Mouse (Mus musculus) mature B cell (primary cell): ENCODE measurements around the gene L1td1.

Experiments used
- in situ Hi-C: fragments of 300-500 bp; cut with MboI; formaldehyde crosslinking; loops from 2 replicates; pipeline ENCODE4 v1.14.3; 2019

Gene L1td1

DNA sequence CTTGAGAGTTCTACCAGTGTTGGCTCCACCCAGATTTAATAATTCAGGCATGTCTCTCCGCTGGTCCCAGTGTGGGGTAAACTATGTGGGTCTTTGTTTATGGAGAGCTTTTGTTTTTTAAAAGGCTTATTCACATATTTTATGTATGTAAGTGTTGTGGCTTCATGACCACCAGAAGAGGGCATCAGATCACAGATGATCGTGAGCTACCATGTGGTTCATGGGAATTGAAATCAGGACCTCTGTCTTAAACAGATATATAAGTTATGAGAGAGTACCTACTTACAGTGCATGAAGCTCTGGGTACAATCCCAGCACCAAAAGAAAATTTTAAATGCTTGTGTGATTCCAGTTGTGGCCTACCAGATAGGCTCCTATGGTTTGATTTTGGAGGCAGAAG lies 13.2 kb downstream of the L1td1 start:
- in situ Hi-C loops, result no loop called here

DNA sequence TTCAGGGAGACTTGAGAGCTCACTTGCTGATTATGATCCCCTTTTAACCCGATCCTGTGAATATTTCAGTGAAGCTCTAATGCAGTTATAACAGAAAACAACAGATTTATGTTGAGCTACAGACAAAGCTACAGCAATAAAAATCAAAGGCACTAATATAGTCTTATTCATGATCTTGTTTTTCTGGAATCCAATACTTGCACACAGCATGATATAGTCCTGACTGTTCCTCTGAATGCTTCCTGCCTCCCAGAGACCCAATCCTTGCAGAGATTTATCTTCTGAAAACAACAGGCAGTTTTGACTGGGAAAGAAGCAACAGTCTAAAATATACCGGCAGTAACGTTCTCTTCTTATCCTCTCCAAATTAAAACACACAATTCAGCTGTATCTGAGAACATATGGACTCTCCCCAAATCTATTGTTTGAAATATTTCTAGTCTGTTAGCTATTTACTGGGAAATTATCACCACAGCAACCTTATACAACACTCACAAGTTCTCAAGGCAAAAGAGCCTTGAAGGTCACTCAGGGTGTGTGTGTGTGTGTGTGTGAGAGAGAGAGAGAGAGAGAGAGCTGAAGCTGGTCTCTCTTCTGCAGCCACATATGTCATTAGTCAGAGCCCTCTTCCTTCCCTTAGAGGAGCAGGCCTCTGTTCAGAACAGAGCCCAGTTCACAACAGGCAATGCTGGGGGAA lies 16.8 kb downstream of the L1td1 start:
- in situ Hi-C loops, result no loop called here

DNA sequence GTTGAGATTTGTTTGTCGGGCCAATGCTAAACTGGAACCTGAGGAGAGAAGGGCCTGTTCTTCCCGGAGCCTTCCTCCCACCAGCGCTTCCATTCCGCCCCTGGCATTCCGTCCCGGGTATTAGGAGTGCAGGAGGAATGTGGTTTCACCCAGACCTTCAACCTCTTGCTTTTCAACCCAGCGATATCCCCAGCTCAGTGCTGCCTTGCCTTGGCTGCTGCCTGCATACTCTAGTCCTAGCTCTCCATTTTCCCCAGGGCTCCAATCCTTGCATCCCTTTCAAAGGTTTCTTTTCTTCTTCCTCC lies 17.3 kb downstream of the L1td1 start:
- in situ Hi-C loops, result no loop called here

DNA sequence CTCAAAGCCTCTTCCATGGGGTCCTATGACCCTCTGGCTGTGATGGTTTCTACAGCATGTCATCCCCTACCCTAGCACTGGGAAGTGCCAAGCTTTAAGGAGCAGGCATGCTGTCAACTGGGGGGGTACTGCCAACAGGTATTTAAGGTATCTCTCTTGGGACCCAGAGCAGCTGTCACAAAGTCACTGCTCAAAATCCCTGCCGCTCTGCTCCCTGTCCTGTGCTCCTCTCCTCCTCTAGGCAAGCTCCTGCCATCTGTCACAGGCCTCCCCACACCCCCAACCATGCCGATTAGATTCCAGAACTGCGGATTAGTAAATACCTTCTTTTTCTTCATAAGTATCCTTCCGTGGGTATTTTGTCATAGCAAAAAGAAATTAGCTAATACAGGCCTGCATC lies 27.9 kb downstream of the L1td1 start:
- in situ Hi-C loops, result no loop called here

DNA sequence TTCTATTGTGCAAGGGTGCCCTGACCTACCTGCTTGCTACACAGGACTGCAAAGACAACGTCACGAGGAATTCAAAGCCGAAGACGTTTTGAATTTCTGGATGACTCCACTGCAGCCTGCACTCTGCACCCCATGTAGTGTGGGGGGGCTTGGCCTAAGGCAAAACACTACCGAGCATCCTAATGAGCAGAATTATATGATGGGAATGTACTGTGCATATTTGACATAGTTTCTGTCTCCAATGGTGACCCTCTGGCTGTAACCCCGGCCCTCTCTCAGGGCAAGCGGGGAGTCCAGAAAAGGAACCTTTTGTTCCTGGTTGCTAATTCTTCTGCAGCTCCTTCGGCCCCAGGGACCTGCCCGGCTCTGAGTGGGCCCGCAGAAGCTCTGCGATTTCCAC lies 29.6 kb downstream of the L1td1 start:
- in situ Hi-C loops, result no loop called here

DNA sequence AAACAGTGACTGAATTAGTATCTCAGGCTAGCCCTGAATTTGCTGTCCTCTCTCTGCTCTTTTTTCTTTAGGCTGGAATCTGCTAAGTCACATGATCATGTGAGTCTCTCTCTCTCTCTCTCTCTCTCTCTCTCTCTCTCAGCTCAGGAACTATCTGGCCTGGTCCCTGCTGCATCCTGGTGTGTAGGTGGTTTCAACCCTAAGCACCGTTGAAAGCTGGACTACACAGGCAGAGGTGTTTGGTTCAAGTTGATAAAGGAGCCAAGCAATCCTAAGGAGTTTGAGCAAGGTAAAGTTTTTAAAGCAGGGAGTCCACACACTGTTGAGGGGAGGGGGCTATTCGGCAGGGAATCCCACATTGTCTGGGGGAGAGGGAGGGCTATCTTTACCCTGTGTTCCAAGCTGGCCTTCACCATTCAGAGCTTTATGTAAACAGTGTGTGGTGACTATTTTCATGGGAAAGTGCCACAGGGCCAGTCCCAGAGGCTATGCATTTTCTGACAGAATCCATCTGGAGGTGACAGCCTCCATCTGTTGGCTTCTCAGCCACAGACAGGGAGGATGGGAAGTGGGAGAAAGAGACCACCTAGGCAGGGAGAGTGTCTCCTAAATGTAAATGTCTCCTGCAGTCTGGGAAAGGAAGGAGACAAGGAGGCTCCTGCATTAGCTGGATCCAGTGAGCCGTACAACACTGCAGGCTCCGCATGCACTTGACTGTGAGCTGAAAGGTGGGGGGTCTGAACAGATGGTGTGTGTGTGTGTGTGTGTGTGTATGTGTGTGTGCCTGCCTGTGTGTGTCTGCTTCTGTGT lies 31.7 kb downstream of the L1td1 start:
- in situ Hi-C loops, result no loop called here

DNA sequence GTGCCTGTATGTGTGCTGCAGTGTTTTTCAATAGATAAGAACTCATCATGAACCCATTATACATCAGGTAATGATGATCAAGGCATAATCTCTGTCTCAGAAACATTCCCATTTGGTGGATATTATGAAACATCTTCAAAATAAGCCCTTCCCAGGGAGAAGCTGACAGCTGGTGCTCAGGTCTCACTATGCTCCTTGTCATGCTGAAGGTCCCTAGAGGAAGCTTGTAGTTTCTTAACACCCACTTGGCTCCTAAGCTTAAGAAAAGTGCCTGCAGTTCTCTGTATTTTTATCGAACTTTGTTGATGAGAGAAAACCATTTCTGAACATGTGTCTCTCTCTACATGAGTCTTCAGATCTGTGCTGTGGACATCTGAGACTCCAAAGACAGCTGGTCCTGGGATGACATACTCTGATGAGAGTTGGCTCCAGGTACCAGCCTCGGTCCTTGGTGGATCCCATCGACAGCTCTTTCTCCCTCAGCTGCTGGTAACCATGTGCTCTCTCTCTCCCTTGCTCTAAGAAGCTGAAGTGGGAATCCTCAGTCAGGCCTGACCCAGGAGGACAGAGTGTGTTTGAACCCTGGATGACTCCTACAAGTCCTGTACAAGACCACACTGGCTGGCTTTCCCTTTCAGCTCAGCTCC lies 32.5 kb downstream of the L1td1 start:
- in situ Hi-C loops, result no loop called here

DNA sequence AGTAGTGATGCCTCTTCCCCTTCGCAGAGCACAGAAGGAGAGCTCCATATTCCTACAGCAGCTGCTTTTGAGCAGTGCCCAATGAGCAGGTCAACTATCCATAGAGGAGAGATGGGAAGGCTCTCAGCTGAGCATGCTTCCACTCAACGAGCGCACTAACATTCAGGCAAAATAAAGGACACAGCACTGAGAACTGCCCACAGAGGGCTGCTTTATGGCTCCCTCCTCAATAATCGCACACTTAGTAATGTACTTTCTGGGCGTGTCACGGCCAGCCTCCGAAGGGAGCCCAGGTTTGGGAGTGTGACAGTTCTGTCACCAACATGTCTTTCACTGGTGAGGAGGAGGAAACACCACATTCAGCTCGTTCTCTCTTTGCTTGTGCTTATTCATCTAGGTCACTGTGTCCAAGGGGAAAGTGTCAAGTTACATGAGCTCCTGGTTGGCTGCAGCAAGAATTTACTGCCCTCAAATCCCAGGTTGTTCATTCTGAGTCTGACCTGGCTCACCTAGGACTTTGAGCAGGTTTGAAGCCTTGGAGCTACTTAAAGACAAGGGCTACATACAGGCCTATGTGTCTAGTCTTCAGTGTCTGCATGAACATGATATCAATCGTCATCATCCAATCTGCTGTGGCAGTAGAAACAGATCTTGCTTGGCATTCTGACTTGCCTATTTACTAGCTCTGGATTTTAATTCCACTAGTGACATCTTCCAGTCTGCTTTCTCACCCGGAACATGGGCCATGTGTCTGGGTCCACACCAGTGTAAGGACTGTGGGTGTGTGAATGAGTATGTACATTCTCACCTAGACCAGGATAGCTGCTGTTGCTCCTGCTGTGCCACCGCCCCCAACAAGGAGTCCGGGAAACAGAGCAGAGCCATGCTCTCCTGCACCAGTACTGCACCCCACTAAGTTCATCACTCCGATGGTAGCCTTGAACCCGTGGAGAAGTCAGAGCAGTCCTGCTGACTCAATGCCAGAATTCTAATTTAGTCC lies 40.9 kb downstream of the L1td1 start:
- in situ Hi-C loops, result no loop called here

DNA sequence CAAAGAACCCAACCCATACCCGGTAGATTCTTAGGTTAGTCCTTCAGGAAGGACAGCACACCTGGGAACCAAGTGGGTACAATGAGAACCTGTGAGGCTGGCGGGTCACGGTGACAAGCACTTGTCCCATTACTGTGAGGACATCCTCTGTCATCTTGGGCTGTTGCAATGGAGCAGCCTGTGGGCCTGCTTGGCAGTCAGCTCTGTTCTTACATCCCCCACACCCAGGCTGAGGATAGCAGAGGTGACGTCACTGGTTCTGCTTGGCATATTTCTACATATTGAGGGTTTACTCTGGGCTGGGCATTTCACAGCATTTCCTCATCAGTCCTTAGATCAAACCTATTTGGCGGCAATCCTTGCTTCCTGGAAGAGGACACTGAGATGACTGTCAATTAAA lies 47.3 kb downstream of the L1td1 start:
- in situ Hi-C loops, result no loop called here

DNA sequence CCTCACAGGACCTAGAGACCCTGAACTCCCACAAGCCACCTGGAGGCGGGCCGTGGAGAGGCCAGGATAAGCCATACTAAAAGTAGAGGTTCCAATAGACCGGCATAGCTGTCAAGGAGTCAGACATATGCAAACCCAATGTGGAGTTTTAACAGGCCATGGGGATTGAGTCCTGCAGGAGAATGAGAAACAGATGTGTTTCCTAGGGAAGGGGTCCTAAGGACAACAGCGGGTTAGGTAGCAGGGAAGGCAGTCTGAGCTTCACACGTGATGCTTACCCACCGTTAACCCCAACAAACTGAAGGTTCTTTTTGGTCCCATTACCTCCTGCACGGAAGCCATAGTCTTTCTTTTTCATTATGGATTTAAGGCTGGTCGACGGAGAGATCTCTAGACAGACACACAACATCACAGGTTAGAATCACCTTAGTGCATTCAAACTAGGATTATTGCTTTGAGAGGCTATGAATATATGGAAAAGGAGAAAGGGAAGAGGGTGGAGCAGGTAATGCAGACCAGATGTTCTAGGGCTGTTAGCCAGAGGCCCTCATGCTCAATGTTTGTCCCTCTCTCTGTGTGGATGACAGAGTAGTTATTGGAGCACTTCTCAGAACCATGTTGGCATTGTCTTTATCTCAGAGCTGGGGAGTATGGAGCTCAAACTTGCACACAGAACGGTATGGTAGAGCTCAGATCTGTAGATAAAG lies 50.3 kb downstream of the L1td1 start:
- in situ Hi-C loops, result no loop called here

DNA sequence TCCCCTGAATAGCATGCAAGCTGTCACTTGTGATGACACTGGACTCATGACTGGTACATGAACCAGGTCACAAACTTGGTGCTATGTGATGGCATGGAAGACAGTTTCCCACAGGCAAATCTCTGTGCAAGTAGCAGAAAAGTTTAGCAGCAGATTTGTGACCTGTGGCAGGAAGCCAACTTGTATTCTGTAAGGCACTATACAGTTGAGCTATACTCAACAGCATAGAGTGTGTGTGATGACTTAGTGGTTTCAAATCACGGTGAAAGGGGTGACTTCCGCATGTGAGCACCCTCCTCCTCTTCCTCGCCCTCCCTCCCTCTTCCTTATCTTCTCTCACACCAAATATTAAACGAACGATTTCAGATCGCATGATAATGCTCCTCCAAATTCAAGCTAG lies 50.9 kb downstream of the L1td1 start:
- in situ Hi-C loops, result no loop called here

DNA sequence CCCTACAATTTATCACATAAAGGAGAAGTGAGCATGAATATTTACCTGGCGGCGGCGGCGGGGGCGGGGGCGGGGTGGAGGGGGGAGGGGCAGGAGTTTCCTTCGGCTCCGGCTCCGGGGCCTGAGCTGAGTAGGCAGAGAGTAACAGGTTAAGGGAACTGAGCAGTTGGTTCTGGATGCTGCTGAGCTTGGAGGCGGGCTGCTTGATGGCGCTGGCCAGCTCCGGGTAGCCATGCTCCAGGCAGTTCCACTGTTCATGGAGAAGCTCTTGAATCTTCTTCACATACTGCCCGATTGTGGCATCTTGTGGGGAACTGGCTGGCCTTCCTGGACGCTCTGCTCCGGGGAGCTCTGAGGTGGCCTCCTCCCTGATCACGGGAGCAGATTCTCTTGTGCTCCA lies 51.7 kb downstream of the L1td1 start:
- in situ Hi-C loops, result no loop called here

DNA sequence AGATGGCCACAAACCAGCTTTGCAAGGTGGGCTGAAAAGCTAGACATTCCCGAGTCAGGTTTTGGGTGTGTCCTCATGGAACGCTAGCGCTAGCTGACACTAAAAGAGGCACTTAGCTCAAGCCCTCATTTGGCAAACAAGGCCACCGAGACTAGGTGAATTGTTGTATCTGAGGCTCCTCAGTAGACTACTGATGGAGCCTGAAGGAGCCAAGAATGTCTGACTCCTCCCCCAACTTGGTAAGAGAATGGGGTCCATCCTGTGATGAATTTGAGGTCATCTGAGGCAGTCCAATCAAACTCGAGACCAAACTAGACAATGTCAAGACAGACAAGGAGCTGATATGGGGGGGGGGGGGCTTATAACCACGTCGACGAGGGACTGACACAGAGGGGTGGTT lies 59.3 kb downstream of the L1td1 start:
- in situ Hi-C loops, result no loop called here

DNA sequence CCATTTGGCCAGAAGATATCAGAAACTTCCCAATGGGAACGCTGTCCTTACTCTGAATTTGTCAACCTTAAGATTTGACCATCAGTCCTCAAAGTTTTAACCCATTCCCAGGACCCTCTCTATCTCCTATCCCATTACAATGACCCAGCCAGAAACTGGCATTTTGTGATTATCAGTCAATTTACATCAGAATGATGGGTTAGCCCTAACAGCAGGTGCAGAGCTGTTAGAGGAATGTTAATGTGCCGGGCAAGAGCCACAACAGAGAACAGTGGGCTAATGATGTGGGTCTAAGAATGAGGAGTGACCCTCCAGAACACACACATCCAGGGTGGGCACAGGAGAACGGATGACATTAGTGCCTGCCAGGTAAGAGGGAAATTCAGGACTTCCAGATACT lies 59.7 kb downstream of the L1td1 start:
- in situ Hi-C loops, result no loop called here
